Mouse (Mus musculus) testis, adult 2 months (tissue): ENCODE measurements at regions not wholly inside any gene's neighbourhood (a gene's known extent, or its start where the extent isn't known, plus 50 kb on each side); places are given as distances from the start of the nearest gene placed in this dataset.

Experiments used
- CTCF ChIP-seq: fragments of 200-500 bp; IDR thresholded peaks from 2 replicates; pipeline ENCODE4 v1.5.1; 2012; ENCODE audit warnings: low read depth, mild to moderate bottlenecking, inconsistent platforms, low read length, moderate library complexity; ENCODE audit not compliant: control insufficient read depth, insufficient read depth, insufficient replicate concordance
- POLR2A ChIP-seq: fragments of 200-500 bp; IDR thresholded peaks from 2 replicates; pipeline ENCODE4 v1.6.1; 2012; ENCODE audit warnings: low read depth, mild to moderate bottlenecking, inconsistent platforms, low read length, moderate library complexity; ENCODE audit not compliant: control insufficient read depth

DNA sequence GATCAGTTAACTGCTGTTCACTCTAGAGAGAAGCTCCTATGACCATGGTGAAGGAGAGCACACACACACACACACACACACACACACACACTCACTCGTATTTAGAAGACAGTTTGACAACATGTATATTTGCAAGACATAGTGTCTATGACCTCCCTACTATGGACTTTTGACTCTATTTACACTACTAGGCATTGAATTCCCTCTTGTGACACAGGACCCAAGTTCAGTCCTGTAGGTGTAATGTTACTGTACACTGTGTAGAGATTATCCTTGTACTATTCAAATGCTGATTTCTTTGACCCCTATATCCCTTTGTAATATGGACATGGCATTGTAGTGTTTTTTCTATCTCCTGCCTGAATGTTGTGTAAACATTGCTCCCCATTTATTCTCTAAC lies 76.2 kb upstream of the Adcy1 start:
- no peak for TF ChIP-seq CTCF
- no peak for TF ChIP-seq POLR2A
